Mouse (Mus musculus): ENCODE measurements around the gene Gon4l. TPM values are rescaled to one million over a fixed set of nuclear protein-coding genes. Genes with fewer than 3 reads are reported as not detected.
"Not testable (repeated sequence)": the region's sequence is repeated elsewhere in the genome, so short reads cannot be mapped to it uniquely, and the experiment has no call there.

The Gon4l gene
- 10 to 100 TPM; 41.2 to 46.0 TPM for total RNA-seq (2021)

GRCm38 (mm10) chr3:88834951-88835491 lies at the start of gene Gon4l:
Gene Gon4l, plus strand, starts transcription at chr3:88835231.
- peak; percentile 36 to 43 for DNase-seq (ENCODE audit: low spot score in 2 of 2)
- intact Hi-C loops (cut with DNase I) = not testable (repeated sequence)

- DNase-seq (ENCODE audit: low spot score in 2 of 2); intact Hi-C loops (cut with DNase I): not testable (repeated sequence)
Measured at GRCm38 (mm10) chr3:88786323-88786722, 48.7 kb upstream of the Gon4l start.

GRCm38 (mm10) chr3:88786805-88787204 lies 48.2 kb upstream of the Gon4l start:
- intact Hi-C loops (cut with DNase I); DNase-seq (ENCODE audit: low spot score in 2 of 2): not testable (repeated sequence)

GRCm38 (mm10) chr3:88788033-88788432 lies 47.0 kb upstream of the Gon4l start:
- intact Hi-C loops (cut with DNase I); DNase-seq (ENCODE audit: low spot score in 2 of 2): not testable (repeated sequence)

GRCm38 (mm10) chr3:88797507-88797906 lies 37.5 kb upstream of the Gon4l start:
- intact Hi-C loops (cut with DNase I); DNase-seq (ENCODE audit: low spot score in 2 of 2): not testable (repeated sequence)

GRCm38 (mm10) chr3:88803910-88804540 lies 31.0 kb upstream of the Gon4l start:
- intact Hi-C loops (cut with DNase I) = no loop called here
- peak in 1 of 2 experiments; percentile 34 for DNase-seq (ENCODE audit: low spot score in 2 of 2)

- intact Hi-C loops (cut with DNase I) = loop anchor here (5.0 kb wide), 1 partner anchor 58 kb away; no protein-coding TSS in a partner anchor
Measured at GRCm38 (mm10) chr3:88825710-88826109, 9.3 kb upstream of the Gon4l start.

GRCm38 (mm10) chr3:88827231-88827630 lies 7.8 kb upstream of the Gon4l start:
- no peak for DNase-seq (ENCODE audit: low spot score in 2 of 2)
- intact Hi-C loops (cut with DNase I) = loop anchor here (5.0 kb wide), 1 partner anchor 60 kb away; no protein-coding TSS in a partner anchor

More at GRCm38 (mm10) chr3:88825710-88826109, 9.3 kb upstream of the Gon4l start:
- DNase-seq (ENCODE audit: low spot score in 2 of 2) = no peak

GRCm38 (mm10) chr3:88831177-88832121 lies 3.6 kb upstream of the Gon4l start:
- peak; percentile 80 to 92 for DNase-seq (ENCODE audit: low spot score in 2 of 2)
- intact Hi-C loops (cut with DNase I) = not testable (repeated sequence)

- DNase-seq (ENCODE audit: low spot score in 2 of 2) = peak; percentile 75 to 95
- intact Hi-C loops (cut with DNase I) = not testable (repeated sequence)
Measured at GRCm38 (mm10) chr3:88832388-88832787, 2.6 kb upstream of the Gon4l start.

GRCm38 (mm10) chr3:88849172-88849571 lies 14.1 kb downstream of the Gon4l start:
- intact Hi-C loops (cut with DNase I) = no loop called here
- DNase-seq (ENCODE audit: low spot score in 2 of 2) = no peak

GRCm38 (mm10) chr3:88855837-88856236 lies 20.8 kb downstream of the Gon4l start:
- no peak for DNase-seq (ENCODE audit: low spot score in 2 of 2)
- intact Hi-C loops (cut with DNase I) = no loop called here

GRCm38 (mm10) chr3:88862129-88862528 lies 27.1 kb downstream of the Gon4l start:
- DNase-seq (ENCODE audit: low spot score in 2 of 2) = no peak
- intact Hi-C loops (cut with DNase I) = no loop called here

- DNase-seq (ENCODE audit: low spot score in 2 of 2) = peak in 1 of 2 experiments; percentile 24
- intact Hi-C loops (cut with DNase I) = not testable (repeated sequence)
Measured at GRCm38 (mm10) chr3:88866735-88867134, 31.7 kb downstream of the Gon4l start.

GRCm38 (mm10) chr3:88867177-88867576 lies 32.1 kb downstream of the Gon4l start:
- intact Hi-C loops (cut with DNase I); DNase-seq (ENCODE audit: low spot score in 2 of 2): not testable (repeated sequence)

GRCm38 (mm10) chr3:88868449-88868848 lies 33.4 kb downstream of the Gon4l start:
- DNase-seq (ENCODE audit: low spot score in 2 of 2); intact Hi-C loops (cut with DNase I): not testable (repeated sequence)

- DNase-seq (ENCODE audit: low spot score in 2 of 2); intact Hi-C loops (cut with DNase I): not testable (repeated sequence)
Measured at GRCm38 (mm10) chr3:88882536-88882935, 47.5 kb downstream of the Gon4l start.

GRCm38 (mm10) chr3:88893011-88893410 lies 58.0 kb downstream of the Gon4l start:
- DNase-seq (ENCODE audit: low spot score in 2 of 2); intact Hi-C loops (cut with DNase I): not testable (repeated sequence)

GRCm38 (mm10) chr3:88904803-88905202 lies 69.8 kb downstream of the Gon4l start:
- DNase-seq (ENCODE audit: low spot score in 2 of 2) = no peak
- intact Hi-C loops (cut with DNase I) = no loop called here

GRCm38 (mm10) chr3:88905209-88905608 lies 70.2 kb downstream of the Gon4l start:
- DNase-seq (ENCODE audit: low spot score in 2 of 2) = peak in 1 of 2 experiments; percentile 72
- intact Hi-C loops (cut with DNase I) = no loop called here

Data from left cerebral cortex, postnatal 25 days (tissue).